Mouse (Mus musculus) spleen, adult 18-20 months (tissue): ENCODE data around the gene Abt1.

Experiments
- DNase-seq, 2 experiments: peaks; one replicate each; pipeline ENCODE4 v3.0.0; 2022; ENCODE audit warnings: mixed read lengths in 2 of 2

Gene Abt1

GRCm38 (mm10) chr13:23423286-23424051 is at the start of gene Abt1:
Abt1 (minus strand) TSS chr13:23423866.
- peak; percentile 82 to 84 for DNase-seq

- DNase-seq = peak in 1 of 2 experiments; percentile 49
Observed at GRCm38 (mm10) chr13:23466911-23467310, 43.2 kb upstream of the Abt1 start.

GRCm38 (mm10) chr13:23466306-23466705 is 42.6 kb upstream of the Abt1 start:
- no peak for DNase-seq

- DNase-seq = peak in 1 of 2 experiments; percentile 6
Observed at GRCm38 (mm10) chr13:23465600-23466109, 42.0 kb upstream of the Abt1 start, which contains the start of gene Btn1a1. Btn1a1 (minus strand) TSS chr13:23465901.

- no peak for DNase-seq
Observed at GRCm38 (mm10) chr13:23464841-23465366, 41.2 kb upstream of the Abt1 start.

- DNase-seq = peak in 1 of 2 experiments; percentile 24
Observed at GRCm38 (mm10) chr13:23464224-23464637, 40.6 kb upstream of the Abt1 start.

- peak in 1 of 2 experiments; percentile 29 for DNase-seq
Observed at GRCm38 (mm10) chr13:23463381-23464223, 39.9 kb upstream of the Abt1 start.

- no peak for DNase-seq
Observed at GRCm38 (mm10) chr13:23462669-23463068, 39.0 kb upstream of the Abt1 start.

- no peak for DNase-seq
Observed at GRCm38 (mm10) chr13:23462063-23462462, 38.4 kb upstream of the Abt1 start.

GRCm38 (mm10) chr13:23459264-23459846 is 35.7 kb upstream of the Abt1 start:
- DNase-seq = no peak

GRCm38 (mm10) chr13:23453926-23454325 is 30.3 kb upstream of the Abt1 start:
- DNase-seq = no peak

- peak; percentile 47 to 67 for DNase-seq
Observed at GRCm38 (mm10) chr13:23453362-23453862, 29.7 kb upstream of the Abt1 start.

- peak; percentile 47 to 71 for DNase-seq
Observed at GRCm38 (mm10) chr13:23450398-23450797, 26.7 kb upstream of the Abt1 start.

GRCm38 (mm10) chr13:23449235-23450095 is 25.8 kb upstream of the Abt1 start:
- DNase-seq = peak in 1 of 2 experiments; percentile 26

GRCm38 (mm10) chr13:23448758-23449157 is 25.1 kb upstream of the Abt1 start:
- DNase-seq = no peak

- peak; percentile 64 to 82 for DNase-seq
Observed at GRCm38 (mm10) chr13:23446498-23446952, 22.9 kb upstream of the Abt1 start.

- DNase-seq = peak; percentile 77 to 91
Observed at GRCm38 (mm10) chr13:23445561-23446320, 22.1 kb upstream of the Abt1 start.

GRCm38 (mm10) chr13:23445156-23445555 is 21.5 kb upstream of the Abt1 start:
- no peak for DNase-seq

- no peak for DNase-seq
Observed at GRCm38 (mm10) chr13:23444451-23444850, 20.8 kb upstream of the Abt1 start.

- DNase-seq = no peak
Observed at GRCm38 (mm10) chr13:23439901-23440300, 16.2 kb upstream of the Abt1 start.

- DNase-seq = peak in 1 of 2 experiments; percentile 48
Observed at GRCm38 (mm10) chr13:23438521-23438920, 14.9 kb upstream of the Abt1 start.
